21 mouse cellular contexts compared by ENCODE assay signal in the genomic region with DNA sequence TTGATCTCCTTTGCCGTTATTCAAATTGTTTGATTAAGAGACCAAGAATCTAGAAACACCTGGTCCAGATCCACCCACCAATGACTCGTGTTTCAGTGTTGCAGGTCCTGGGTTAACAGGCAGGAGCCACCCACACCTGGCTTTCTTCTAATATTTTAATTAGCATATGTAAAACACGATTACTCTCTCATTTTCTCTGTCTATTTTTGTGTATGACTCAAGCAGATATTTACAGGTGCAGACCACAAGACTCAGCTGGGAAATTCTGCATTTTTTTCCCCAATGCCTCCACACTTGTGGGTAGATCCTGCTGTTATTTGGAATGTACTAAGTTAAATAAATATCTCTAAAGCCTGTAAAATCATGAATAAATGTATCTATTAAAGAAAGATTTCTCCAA.
"Had no signal": no experiment of that assay in that cellular context is flagged by ENCODE, and none has a peak within 500 bp of the region (broad histone marks: within the 10 kb centered on the region; RNA-seq: fewer than 3 reads in every experiment).

No protein-coding gene starts in this region.

- H3K9ac ChIP-seq: limb, embryonic 12.5 days; limb, embryonic 15.5 days; liver, embryonic 14.5 days; liver, postnatal 0 days; lung, embryonic 14.5 days; midbrain, embryonic 12.5 days; midbrain, embryonic 15.5 days; neural tube, embryonic 12.5 days; neural tube, embryonic 15.5 days; stomach, embryonic 15.5 days had no signal

- H3K4me3 ChIP-seq: layer of hippocampus, adult 2 months; limb, embryonic 12.5 days; limb, embryonic 15.5 days; midbrain, embryonic 12.5 days; midbrain, embryonic 15.5 days; neural tube, embryonic 12.5 days; neural tube, embryonic 15.5 days; stomach, embryonic 15.5 days had no signal

- H3K4me2 ChIP-seq: limb, embryonic 12.5 days; limb, embryonic 15.5 days; liver, embryonic 11.5 days; lung, embryonic 14.5 days; midbrain, embryonic 12.5 days; midbrain, embryonic 15.5 days; neural tube, embryonic 12.5 days; neural tube, embryonic 15.5 days; stomach, embryonic 15.5 days had no signal

- H3K9me3 ChIP-seq: limb, embryonic 12.5 days; limb, embryonic 15.5 days; midbrain, embryonic 12.5 days; midbrain, embryonic 15.5 days; neural tube, embryonic 12.5 days; neural tube, embryonic 15.5 days; stomach, embryonic 15.5 days had no signal

- DNase-seq: kidney, adult 18-20 months; kidney, adult 9 months; kidney, postnatal 14 days; kidney, postnatal 4 days; left cerebral cortex, postnatal 4 days; liver, postnatal 0 days; lung, embryonic 14.5 days; spleen, adult 18-20 months; thymus, adult 18-20 months; thymus, postnatal 4 days had no signal

- H3K4me1 ChIP-seq: limb, embryonic 12.5 days; limb, embryonic 15.5 days; midbrain, embryonic 12.5 days; midbrain, embryonic 15.5 days; neural tube, embryonic 12.5 days; neural tube, embryonic 15.5 days; stomach, embryonic 15.5 days had no signal

- H3K27me3 ChIP-seq: limb, embryonic 12.5 days; limb, embryonic 15.5 days; midbrain, embryonic 12.5 days; midbrain, embryonic 15.5 days; neural tube, embryonic 12.5 days; neural tube, embryonic 15.5 days; stomach, embryonic 15.5 days had no signal

- H3K36me3 ChIP-seq: limb, embryonic 12.5 days; limb, embryonic 15.5 days; midbrain, embryonic 12.5 days; midbrain, embryonic 15.5 days; neural tube, embryonic 12.5 days; neural tube, embryonic 15.5 days; stomach, embryonic 15.5 days had no signal

- H3K27ac ChIP-seq: layer of hippocampus, adult 2 months; limb, embryonic 12.5 days; limb, embryonic 15.5 days; liver, embryonic 14.5 days; macrophage; midbrain, embryonic 12.5 days; midbrain, embryonic 15.5 days; neural tube, embryonic 12.5 days; neural tube, embryonic 15.5 days; stomach, embryonic 15.5 days had no signal
